Mouse (Mus musculus) olfactory bulb, adult 2 months (tissue): ENCODE data around the gene Crip2.
A peak's percentile ranks its signal among the peaks of the same experiment; 100 is the strongest.

Experiments
- CTCF ChIP-seq: fragments of 200-500 bp; IDR thresholded peaks from 2 replicates; pipeline ENCODE4 v1.5.1; 2012; ENCODE audit warnings: low read depth, mild to moderate bottlenecking, low read length, moderate library complexity; ENCODE audit not compliant: insufficient read depth
- POLR2A ChIP-seq: fragments of 200-500 bp; IDR thresholded peaks from 2 replicates; pipeline ENCODE4 v1.6.1; 2012; ENCODE audit warnings: mild to moderate bottlenecking, low read depth, low read length, moderate library complexity; ENCODE audit not compliant: insufficient read depth

GRCm38 (mm10) chr12:113139908-113140615 lies at the start of gene Crip2:
- TF ChIP-seq POLR2A (peak; percentile 63; the same call in 1 of the 2 replicates), CTCF (no peak)
